Mouse (Mus musculus): ENCODE data around the gene Nhsl2.
A peak's percentile ranks its signal among the peaks of the same experiment; 100 is the strongest.
"Not testable (repeated sequence)": the region's sequence is repeated elsewhere in the genome, so short reads cannot be mapped to it uniquely, and the experiment has no call there.

Gene Nhsl2

GRCm38 (mm10) chrX:102101886-102102285 lies 252.7 kb downstream of the Nhsl2 start:
- DNase-seq = no peak

GRCm38 (mm10) chrX:102103830-102104229 lies 254.6 kb downstream of the Nhsl2 start:
- DNase-seq = not testable (repeated sequence)

GRCm38 (mm10) chrX:102109349-102109748 lies 260.2 kb downstream of the Nhsl2 start:
- not testable (repeated sequence) for DNase-seq

- DNase-seq = no peak
Measured at GRCm38 (mm10) chrX:102115676-102116075, 266.5 kb downstream of the Nhsl2 start.

GRCm38 (mm10) chrX:102119042-102119864 lies 270.1 kb downstream of the Nhsl2 start, which contains the start of gene Pin4:
Pin4 (plus strand) TSS chrX:102119447.
- peak; percentile 95 to 96 for DNase-seq

GRCm38 (mm10) chrX:102121321-102121720 lies 272.1 kb downstream of the Nhsl2 start:
- DNase-seq = no peak

- DNase-seq = no peak
Measured at GRCm38 (mm10) chrX:102141157-102141556, 292.0 kb downstream of the Nhsl2 start.

Measured in kidney, postnatal 4 days (tissue).